Mouse (Mus musculus) ES-Bruce4 (cell line): ENCODE measurements around the gene Hgd. TPM values are rescaled to one million over a fixed set of nuclear protein-coding genes. Genes with fewer than 3 reads are reported as not detected.

Source experiments
- H3K27ac ChIP-seq: 2 replicates; pipeline ENCODE4 v1.5.1; 2012; ENCODE audit warnings: low read length, inconsistent platforms; ENCODE audit not compliant: insufficient read depth
- H3K27me3 ChIP-seq: 2 replicates; pipeline ENCODE4 v1.6.1; 2012; ENCODE audit warnings: mild to moderate bottlenecking, low read length, inconsistent platforms; ENCODE audit not compliant: control insufficient read depth, poor library complexity, insufficient read depth, severe bottlenecking
- H3K36me3 ChIP-seq: 2 replicates; pipeline ENCODE4 v1.6.1; 2012; ENCODE audit warnings: inconsistent platforms, mild to moderate bottlenecking, low read length, moderate library complexity; ENCODE audit not compliant: control insufficient read depth, poor library complexity, insufficient read depth, severe bottlenecking
- H3K4me1 ChIP-seq: one replicate; pipeline ENCODE4 v1.8.1; 2011; ENCODE audit warnings: low read length; ENCODE audit not compliant: control insufficient read depth, insufficient read depth
- H3K4me3 ChIP-seq: 2 replicates; pipeline ENCODE4 v1.5.1; 2011; ENCODE audit warnings: low read depth, mild to moderate bottlenecking, low read length
- H3K9ac ChIP-seq: 2 replicates; pipeline ENCODE4 v1.6.1; 2012; ENCODE audit warnings: low read depth, mild to moderate bottlenecking, inconsistent platforms; ENCODE audit not compliant: poor library complexity, severe bottlenecking
- H3K9me3 ChIP-seq: replicated peaks from 2 replicates; pipeline ENCODE4 v1.6.1; 2012; ENCODE audit warnings: mild to moderate bottlenecking, low read length, inconsistent platforms; ENCODE audit not compliant: control insufficient read depth, poor library complexity, insufficient read depth, severe bottlenecking
- CTCF ChIP-seq: IDR thresholded peaks from one replicate; pipeline ENCODE4 v1.8.1; 2011; ENCODE audit warnings: low read depth, low read length
- EP300 ChIP-seq: IDR thresholded peaks from 2 replicates; pipeline ENCODE4 v1.6.1; 2011; ENCODE audit warnings: low read depth, low read length; ENCODE audit not compliant: insufficient read depth
- POLR2A ChIP-seq: IDR thresholded peaks from one replicate; pipeline ENCODE4 v1.8.1; 2011; ENCODE audit warnings: low read length; ENCODE audit not compliant: insufficient read depth
- polyA plus RNA-seq: library from polyadenylated mRNA; stranded (reverse); fragments of >200 nt; gene quantifications from 2 replicates; pipeline ENCODE4 v1.2.4, GENCODE M21; 2011; ENCODE audit warnings: low read depth; ENCODE audit not compliant: missing spikeins, insufficient read depth, insufficient read length

Gene Hgd
- polyA plus RNA-seq, 1 experiment: not detected

DNA sequence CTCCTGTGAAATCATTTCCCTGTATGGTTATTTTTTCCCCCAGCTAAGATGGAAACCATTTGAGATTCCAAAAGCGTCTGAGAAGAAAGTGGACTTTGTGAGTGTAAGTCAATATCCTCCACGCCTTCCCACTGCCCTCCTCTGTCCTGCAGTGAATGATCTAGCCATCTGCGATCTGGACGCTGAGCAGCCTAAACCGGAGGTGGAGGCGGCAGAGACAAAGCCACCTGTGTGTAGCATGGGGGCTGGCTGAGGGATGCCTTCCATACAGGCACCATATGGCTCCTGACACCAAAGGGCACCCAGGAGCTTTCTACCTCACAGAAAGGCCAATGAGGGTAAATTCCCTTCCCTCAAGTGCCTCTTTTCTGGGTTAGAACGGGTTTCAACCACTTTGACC lies 31.1 kb downstream of the Hgd start:
- Histone ChIP-seq H3K9me3 (no peaks in the 10 kb centered on the region), H3K36me3 (no peaks in the 10 kb centered on the region), H3K9ac (no peak overlapping the region), H3K27me3 (no peaks in the 10 kb centered on the region), H3K4me3 (no peak overlapping the region), H3K4me1 (no peaks in the 10 kb centered on the region), H3K27ac (no peak overlapping the region)
- no peak for TF ChIP-seq EP300
- no peak for TF ChIP-seq POLR2A
- TF ChIP-seq CTCF: no peak

DNA sequence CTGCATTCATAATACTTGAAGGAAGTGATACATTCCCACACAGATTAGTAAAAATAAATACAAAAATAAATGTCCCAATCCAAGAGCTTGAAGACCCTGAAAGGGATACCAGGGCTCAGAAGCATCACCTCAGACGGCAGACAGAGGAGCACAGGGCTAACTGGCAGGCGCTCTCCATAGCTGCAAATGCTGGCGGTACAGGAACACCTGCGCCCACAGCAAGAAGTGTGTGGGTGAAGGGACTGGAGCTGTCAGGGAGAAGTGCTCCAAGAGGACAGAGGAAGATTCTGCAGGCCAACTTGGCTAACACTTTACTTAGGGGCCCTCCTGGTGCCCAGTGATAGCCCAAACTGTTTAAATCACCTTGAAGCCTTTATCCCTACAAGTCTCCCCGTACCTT lies 32.1 kb downstream of the Hgd start:
- TF ChIP-seq EP300 (no peak), CTCF (no peak), POLR2A (no peak)
- H3K27me3 ChIP-seq: no peaks in the 10 kb centered on the region

DNA sequence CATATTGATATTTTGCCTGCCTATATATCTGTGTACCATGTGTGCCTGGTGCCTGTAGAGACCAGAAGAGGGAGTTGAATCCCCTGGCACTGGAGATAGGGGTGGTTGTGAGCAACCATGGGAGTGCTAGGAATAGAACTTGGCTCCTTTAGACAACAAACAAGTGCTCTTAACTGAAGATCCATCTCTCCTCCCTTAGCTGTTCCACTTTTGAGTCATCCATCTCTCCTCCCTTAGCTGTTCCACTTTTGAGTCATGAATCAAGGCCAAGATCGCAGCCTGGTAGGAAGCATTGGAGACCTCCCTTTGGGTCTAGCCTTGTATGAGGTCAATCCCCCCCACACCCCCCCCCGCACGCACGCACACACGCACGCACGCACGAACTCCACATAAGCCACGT lies 34.6 kb downstream of the Hgd start:
- H3K27me3 ChIP-seq: no peaks in the 10 kb centered on the region
- no peaks in the 10 kb centered on the region for H3K36me3 ChIP-seq
- no peak overlapping the region for H3K4me3 ChIP-seq
- TF ChIP-seq EP300: no peak
- TF ChIP-seq POLR2A: no peak
- no peak for TF ChIP-seq CTCF
- H3K9me3 ChIP-seq: no peaks in the 10 kb centered on the region
- no peak overlapping the region for H3K27ac ChIP-seq
- no peak overlapping the region for H3K9ac ChIP-seq
- no peaks in the 10 kb centered on the region for H3K4me1 ChIP-seq

More for the DNA sequence above, 32.1 kb downstream of the Hgd start:
- Histone ChIP-seq H3K36me3 (no peaks in the 10 kb centered on the region), H3K9me3 (no peaks in the 10 kb centered on the region), H3K27ac (no peak overlapping the region), H3K4me1 (no peaks in the 10 kb centered on the region), H3K9ac (no peak overlapping the region), H3K4me3 (no peak overlapping the region)

DNA sequence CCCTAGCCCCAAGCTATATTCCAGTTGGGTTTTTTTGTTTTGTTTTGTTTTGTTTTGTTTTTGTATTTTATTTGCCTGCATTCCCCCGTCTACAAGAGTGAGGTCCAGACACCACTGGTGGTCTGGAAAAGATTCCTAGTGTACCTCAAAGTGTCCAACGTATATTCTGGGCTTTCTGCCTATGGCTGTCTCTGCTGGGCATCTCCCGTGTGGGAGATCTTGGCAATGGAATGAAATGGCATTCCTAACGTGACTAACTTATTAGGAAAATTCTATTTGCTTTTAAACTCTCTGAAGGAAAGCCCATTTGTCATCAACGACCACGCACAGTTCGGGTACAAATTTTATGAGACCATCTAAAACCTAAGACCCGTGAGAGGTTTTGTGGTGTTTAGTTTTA lies 35.5 kb downstream of the Hgd start:
- no peak overlapping the region for H3K27ac ChIP-seq
- H3K36me3 ChIP-seq: no peaks in the 10 kb centered on the region
- H3K9ac ChIP-seq: no peak overlapping the region
- no peak for TF ChIP-seq CTCF
- no peaks in the 10 kb centered on the region for H3K9me3 ChIP-seq
- no peak overlapping the region for H3K4me3 ChIP-seq
- no peaks in the 10 kb centered on the region for H3K27me3 ChIP-seq
- no peaks in the 10 kb centered on the region for H3K4me1 ChIP-seq

DNA sequence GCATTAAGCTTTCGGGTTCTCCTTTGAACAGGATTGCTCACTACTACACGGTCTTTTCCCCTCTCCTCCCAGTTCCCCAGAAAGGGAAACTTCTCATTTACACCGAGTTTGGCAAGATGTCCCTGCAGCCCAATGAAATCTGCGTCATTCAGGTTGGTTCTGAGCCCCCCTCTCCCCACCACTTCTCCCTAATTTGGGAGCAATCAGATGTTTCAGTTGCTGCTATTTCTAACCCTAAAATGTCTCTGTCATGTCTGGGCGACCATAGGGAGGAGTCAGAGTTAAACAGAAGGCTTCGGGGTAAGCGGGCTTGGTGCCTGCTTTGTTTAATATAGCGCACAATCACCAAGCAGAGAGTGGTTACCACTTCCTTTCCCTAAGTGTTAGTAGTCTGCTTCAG lies 36.2 kb downstream of the Hgd start:
- H3K9me3 ChIP-seq: no peaks in the 10 kb centered on the region
- no peak overlapping the region for H3K27ac ChIP-seq
- H3K27me3 ChIP-seq: no peaks in the 10 kb centered on the region
- H3K4me3 ChIP-seq: no peak overlapping the region
- no peaks in the 10 kb centered on the region for H3K4me1 ChIP-seq
- H3K9ac ChIP-seq: no peak overlapping the region
- TF ChIP-seq EP300 (no peak), POLR2A (no peak), CTCF (no peak)
- H3K36me3 ChIP-seq: no peaks in the 10 kb centered on the region

DNA sequence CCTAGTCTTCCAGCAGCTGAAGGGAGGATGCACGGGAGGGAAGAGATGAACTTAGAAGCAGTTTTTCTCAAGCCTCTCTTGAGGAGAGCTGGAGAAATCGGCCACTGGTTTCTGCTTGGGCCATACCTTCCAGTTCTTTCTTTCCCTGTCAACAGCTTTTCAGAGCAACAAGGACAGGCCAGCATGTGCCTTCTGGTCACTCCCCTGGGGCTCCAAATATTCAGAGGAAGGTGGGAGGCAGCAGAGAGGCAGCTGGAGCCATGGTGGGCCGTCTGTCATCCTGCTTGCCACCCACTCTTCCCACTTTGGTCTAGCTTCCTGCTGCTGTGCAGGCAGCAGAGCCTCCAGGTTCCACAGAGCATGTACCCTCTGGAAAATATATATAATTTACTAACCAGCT lies 37.7 kb downstream of the Hgd start:
- TF ChIP-seq POLR2A (no peak), EP300 (no peak), CTCF (no peak)
- Histone ChIP-seq H3K4me3 (no peak overlapping the region), H3K27me3 (no peaks in the 10 kb centered on the region), H3K36me3 (no peaks in the 10 kb centered on the region), H3K4me1 (no peaks in the 10 kb centered on the region), H3K9me3 (no peaks in the 10 kb centered on the region), H3K9ac (no peak overlapping the region), H3K27ac (no peak overlapping the region)

DNA sequence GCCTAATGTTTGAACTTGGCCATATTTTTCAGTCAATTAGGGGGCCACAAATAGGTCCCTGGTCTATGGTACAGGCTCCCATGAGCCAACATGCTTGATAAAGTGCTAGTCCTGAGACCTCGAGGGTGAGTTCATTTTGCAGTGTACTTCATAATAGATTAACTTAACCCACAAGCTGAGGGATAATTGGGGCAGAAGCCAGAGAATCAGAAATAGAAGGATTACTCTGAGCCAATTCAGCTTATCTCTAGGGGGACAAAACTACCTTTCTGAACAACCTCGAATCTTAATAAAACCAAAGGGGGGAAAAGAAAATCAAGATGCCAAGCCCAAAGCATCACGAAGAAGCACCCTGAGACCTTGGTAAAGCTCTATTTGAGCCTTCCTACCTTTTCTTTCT lies 42.5 kb downstream of the Hgd start:
- no peak for TF ChIP-seq CTCF
- TF ChIP-seq POLR2A: no peak
- no peak for TF ChIP-seq EP300
- no peak overlapping the region for H3K27ac ChIP-seq
- no peaks in the 10 kb centered on the region; the same call in 1 of the 2 replicates for H3K9me3 ChIP-seq
- H3K9ac ChIP-seq: no peak overlapping the region
- no peak overlapping the region for H3K4me3 ChIP-seq
- H3K36me3 ChIP-seq: no peaks in the 10 kb centered on the region
- H3K4me1 ChIP-seq: no peaks in the 10 kb centered on the region
- H3K27me3 ChIP-seq: no peaks in the 10 kb centered on the region
